Mouse (Mus musculus) G1E (cell line): ENCODE measurements around the gene Cdc20b. TPM values are rescaled to one million over a fixed set of nuclear protein-coding genes. Genes with fewer than 3 reads are reported as not detected.
"Not testable (repeated sequence)": the region's sequence is repeated elsewhere in the genome, so short reads cannot be mapped to it uniquely, and the experiment has no call there.

ENCODE experiments used
- ATAC-seq: 2 replicates; pipeline ENCODE4 v1.8.0; 2016; ENCODE audit warnings: mild to moderate bottlenecking; ENCODE audit not compliant: insufficient number of reproducible peaks, poor library complexity, low FRiP score, severe bottlenecking; ENCODE audit errors: extremely low read depth
- DNase-seq: peaks from one replicate; pipeline ENCODE4 v3.0.0; 2012; ENCODE audit warnings: low spot score
- H3K27me3 ChIP-seq: 2 replicates; pipeline ENCODE4 v1.6.1; 2012; ENCODE audit warnings: mild to moderate bottlenecking, low read length, inconsistent platforms; ENCODE audit not compliant: insufficient read depth
- H3K36me3 ChIP-seq: replicated peaks from 2 replicates; pipeline ENCODE3; 2012; ENCODE audit warnings: mild to moderate bottlenecking, inconsistent platforms
- H3K4me1 ChIP-seq: 2 replicates; pipeline ENCODE4 v1.6.1; 2012; ENCODE audit warnings: low read depth, low read length, inconsistent platforms, mixed read lengths; ENCODE audit not compliant: insufficient read depth
- H3K4me3 ChIP-seq: 2 replicates; pipeline ENCODE4 v1.5.1; 2012; ENCODE audit warnings: low read depth, mild to moderate bottlenecking, inconsistent platforms, low read length, moderate library complexity, mixed read lengths
- H3K9me3 ChIP-seq: replicated peaks from 2 replicates; pipeline ENCODE4 v1.6.1; 2012; ENCODE audit warnings: inconsistent platforms
- CTCF ChIP-seq: IDR thresholded peaks from 2 replicates; pipeline ENCODE4 v1.5.1; 2012; ENCODE audit warnings: low read depth, low read length, inconsistent platforms, mixed read lengths
- GATA1 ChIP-seq: IDR thresholded peaks from 2 replicates; pipeline ENCODE4 v1.6.1; 2012; ENCODE audit warnings: borderline replicate concordance, low read length, inconsistent platforms, mixed read lengths
- GATA2 ChIP-seq: IDR thresholded peaks from 2 replicates; pipeline ENCODE4 v1.6.1; 2012; ENCODE audit warnings: low read depth, low read length, inconsistent platforms, borderline replicate concordance
- POLR2AphosphoS5 ChIP-seq: IDR thresholded peaks from 2 replicates; pipeline ENCODE4 v1.6.1; 2012; ENCODE audit warnings: low read depth, low read length, inconsistent platforms; ENCODE audit not compliant: insufficient replicate concordance
- TAL1 ChIP-seq: conservative IDR thresholded peaks from 2 replicates; pipeline ENCODE4 v1.6.1; 2012; ENCODE audit warnings: low read depth, low read length, inconsistent platforms, mixed read lengths
- polyA plus RNA-seq: library from polyadenylated mRNA; stranded (reverse); fragments of >175 nt; gene quantifications from 2 replicates; pipeline ENCODE4 v1.2.3, GENCODE M21; 2012
- total RNA-seq, 2 experiments: library from RNA; stranded (forward) in 1 of 2; stranded (reverse) in 1 of 2; fragments of 200-1000 nt in 1 of 2; fragments of >200 nt in 1 of 2; fragmentation: Nextera tagmentation in 1 of 2; gene quantifications; 2 replicates each; pipeline ENCODE4 v1.2.3; 2014 to 2017

Gene Cdc20b
- total and polyA plus RNA-seq, 3 experiments: not detected

- peaks cover 6% of the 10 kb centered on the region; the same call in 1 of the 2 replicates for H3K4me1 ChIP-seq
- ATAC-seq (no peak), DNase-seq (no peak)
- H3K9me3 ChIP-seq: peaks cover 4% of the 10 kb centered on the region; the same call in 1 of the 2 replicates
- no peak overlapping the region for H3K4me3 ChIP-seq
- TF ChIP-seq GATA2: no peak
- no peak for TF ChIP-seq POLR2AphosphoS5
- TF ChIP-seq TAL1: no peak
- no peaks in the 10 kb centered on the region for H3K36me3 ChIP-seq
- H3K27me3 ChIP-seq: peaks cover 31% of the 10 kb centered on the region
Observed at GRCm38 (mm10) chr13:112998427-112999201, 36.3 kb upstream of the Cdc20b start.

GRCm38 (mm10) chr13:113000090-113000489 lies 34.8 kb upstream of the Cdc20b start:
- H3K27me3 ChIP-seq: peaks cover 22% of the 10 kb centered on the region

GRCm38 (mm10) chr13:113000576-113001318 lies 34.2 kb upstream of the Cdc20b start:
- no peak for TF ChIP-seq POLR2AphosphoS5
- no peak for TF ChIP-seq TAL1
- no peak for TF ChIP-seq GATA2
- no peak for TF ChIP-seq GATA1
- Histone ChIP-seq H3K36me3 (no peaks in the 10 kb centered on the region), H3K9me3 (no peaks in the 10 kb centered on the region), H3K4me1 (no peaks in the 10 kb centered on the region), H3K27me3 (peaks cover 22% of the 10 kb centered on the region), H3K4me3 (no peak overlapping the region)
- DNase-seq: no peak
- ATAC-seq: no peak

More at GRCm38 (mm10) chr13:113000090-113000489, 34.8 kb upstream of the Cdc20b start:
- Histone ChIP-seq H3K4me3 (no peak overlapping the region), H3K4me1 (no peaks in the 10 kb centered on the region), H3K36me3 (no peaks in the 10 kb centered on the region), H3K9me3 (no peaks in the 10 kb centered on the region)
- DNase-seq: no peak
- no peak for TF ChIP-seq GATA2
- no peak for TF ChIP-seq GATA1
- TF ChIP-seq CTCF: no peak
- TF ChIP-seq POLR2AphosphoS5: no peak
- no peak for TF ChIP-seq TAL1
- no peak for ATAC-seq

GRCm38 (mm10) chr13:113012683-113013082 lies 22.2 kb upstream of the Cdc20b start:
- TF ChIP-seq POLR2AphosphoS5: no peak
- no peak for TF ChIP-seq TAL1
- no peak for TF ChIP-seq GATA1
- no peak for TF ChIP-seq CTCF
- no peak for TF ChIP-seq GATA2
- Histone ChIP-seq H3K36me3 (no peaks in the 10 kb centered on the region), H3K4me1 (no peaks in the 10 kb centered on the region; the same call in 1 of the 2 replicates), H3K9me3 (no peaks in the 10 kb centered on the region), H3K27me3 (peaks cover 13% of the 10 kb centered on the region; the same call in 1 of the 2 replicates), H3K4me3 (no peak overlapping the region)
- DNase-seq (no peak), ATAC-seq (no peak)

- not testable (repeated sequence) for H3K4me3 ChIP-seq, DNase-seq, H3K9me3 ChIP-seq, H3K36me3 ChIP-seq, H3K4me1 ChIP-seq, ATAC-seq, H3K27me3 ChIP-seq
Observed at GRCm38 (mm10) chr13:113013174-113013953, 21.5 kb upstream of the Cdc20b start.

GRCm38 (mm10) chr13:113021521-113021920 lies 13.4 kb upstream of the Cdc20b start:
- no peaks in the 10 kb centered on the region for H3K4me1 ChIP-seq
- ATAC-seq (no peak), DNase-seq (no peak)
- no peaks in the 10 kb centered on the region for H3K36me3 ChIP-seq
- H3K27me3 ChIP-seq: peaks cover 13% of the 10 kb centered on the region
- H3K9me3 ChIP-seq: no peaks in the 10 kb centered on the region
- TF ChIP-seq POLR2AphosphoS5 (no peak), GATA2 (no peak), CTCF (no peak), TAL1 (no peak), GATA1 (no peak)
- H3K4me3 ChIP-seq: no peak overlapping the region
